Mouse (Mus musculus): ENCODE measurements around the gene Sult2a4. TPM values are rescaled to one million over a fixed set of nuclear protein-coding genes. Genes with fewer than 3 reads are reported as not detected.
"Not testable (repeated sequence)": the region's sequence is repeated elsewhere in the genome, so short reads cannot be mapped to it uniquely, and the experiment has no call there.

Sult2a4 gene
- total RNA-seq (2015) (not detected in 2 replicates), total RNA-seq (2017) (not detected in 2 replicates)

DNA sequence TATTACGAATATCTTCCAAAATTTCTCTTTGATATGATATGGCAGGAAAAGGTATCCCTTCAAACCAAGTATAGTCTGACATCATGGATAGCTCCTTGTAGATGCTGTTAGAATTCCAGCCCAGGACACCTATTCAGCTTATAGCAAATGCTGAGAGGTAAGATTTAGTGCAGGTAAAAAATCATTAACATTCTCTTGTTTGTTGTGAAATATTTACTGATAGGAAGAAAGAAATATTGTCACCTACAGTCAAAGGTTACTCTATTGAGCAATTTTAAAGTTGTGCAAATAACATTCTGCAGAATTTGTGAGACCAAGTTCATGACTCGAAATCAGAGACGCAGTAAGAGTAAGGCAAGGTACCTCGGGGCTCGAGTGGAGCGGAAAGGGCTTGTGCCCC is at the start of gene Sult2a4:
Gene Sult2a4 (minus strand): TSS at position 101 of the 400 bp plus-strand sequence.
- not testable (repeated sequence) for ATAC-seq (replicated peaks; ENCODE audit: poor library complexity)

DNA sequence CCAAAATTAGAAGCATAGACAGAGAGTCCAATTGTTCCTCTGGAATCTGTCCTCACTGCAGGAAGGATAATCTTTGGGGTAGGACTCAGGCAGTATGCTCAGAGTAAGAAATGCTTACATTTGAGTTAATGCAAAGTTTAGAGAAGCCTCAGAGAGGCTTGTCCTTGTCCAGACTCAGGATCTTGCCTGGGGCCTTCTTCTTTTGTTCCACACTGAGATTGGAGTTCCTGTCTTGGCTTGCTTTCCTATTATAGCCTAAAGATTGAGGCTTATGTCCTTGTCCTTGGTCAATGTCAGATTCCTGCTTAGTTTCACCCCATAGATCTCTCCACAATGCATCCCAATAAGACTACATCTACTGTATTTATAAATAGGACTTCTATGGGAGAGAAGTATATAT is 41.4 kb upstream of the Sult2a4 start:
- ATAC-seq (replicated peaks; ENCODE audit: poor library complexity): not testable (repeated sequence)

DNA sequence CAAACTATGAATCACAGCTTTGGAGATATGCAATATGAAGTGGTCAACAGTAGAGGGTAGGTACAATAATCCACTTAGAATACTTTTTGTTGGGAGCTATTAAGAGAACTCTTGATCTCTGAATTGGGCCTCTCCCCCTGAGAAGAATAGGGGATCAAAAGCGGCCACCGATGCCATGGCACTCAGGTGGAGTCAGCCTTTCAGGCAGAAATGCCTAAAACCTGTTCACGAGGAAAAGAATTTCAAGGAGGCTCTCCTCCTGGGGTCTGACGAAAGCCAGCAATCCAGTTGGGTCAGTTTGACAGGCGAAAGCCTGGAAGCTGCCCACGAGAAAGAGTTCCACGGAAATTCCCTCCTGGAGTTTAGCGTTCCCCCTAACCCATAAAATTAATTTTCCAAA is 23.7 kb upstream of the Sult2a4 start:
- no peak for ATAC-seq (replicated peaks; ENCODE audit: poor library complexity)

DNA sequence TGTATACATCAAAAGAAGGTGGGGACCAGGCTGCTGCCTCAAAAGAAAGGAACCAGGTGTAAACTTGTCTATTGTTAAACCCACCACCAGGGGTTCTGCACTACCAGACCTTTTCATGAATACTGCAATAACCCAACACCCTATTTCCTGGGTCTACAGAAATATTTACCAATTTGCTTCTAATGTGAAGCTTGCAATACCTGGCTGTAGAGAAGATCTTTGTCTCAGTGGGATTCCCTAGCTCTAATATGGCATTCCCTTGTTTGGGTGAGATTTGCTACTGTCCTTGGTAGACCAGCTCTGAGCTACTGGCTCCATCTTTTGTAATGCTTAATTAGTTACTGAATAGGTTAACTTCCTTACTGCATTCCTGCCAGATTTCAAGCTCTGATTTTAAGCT is 21.3 kb upstream of the Sult2a4 start:
- not testable (repeated sequence) for ATAC-seq (replicated peaks; ENCODE audit: poor library complexity)

Other genes with a start within 250 kb of the Sult2a4 start
- not detected in 2 replicates for gene Sult2a1, start 152.2 kb downstream of the Sult2a4 start, total RNA-seq (2015)
- not detected in 2 replicates for gene Sult2a1, start 152.2 kb downstream of the Sult2a4 start, total RNA-seq (2017)
- gene Sult2a3, start 133.4 kb upstream of the Sult2a4 start, total RNA-seq (2015): not detected in 2 replicates
- gene Sult2a3, start 133.4 kb upstream of the Sult2a4 start, total RNA-seq (2017): not detected in 2 replicates